In genomic region chr6:39542631-39543597, GRCm38 (mm10) we compare ENCODE assay signal across 8 mouse cellular contexts. TPM values are rescaled to one million over a fixed set of nuclear protein-coding genes. Genes with fewer than 3 reads are reported as not detected.
DNase-seq lines count a peak whose midpoint lies in the region; ATAC-seq and TF ChIP-seq lines count a peak whose summit lies in the region.

No protein-coding gene starts in this region.

- ATAC-seq in hindbrain, embryonic 13.5 days (ENCODE audit: low FRiP score) = peak; percentile 80
- ATAC-seq in limb, embryonic 11.5 days (ENCODE audit: insufficient number of reproducible peaks, low FRiP score, low TSS enrichment, low read depth) = peak; percentile 80
- ATAC-seq in midbrain, embryonic 12.5 days (ENCODE audit: low FRiP score, low read depth) = peak; percentile 70

- peak overlapping the region; percentile 60 for H3K4me3 ChIP-seq in E14TG2a.4 (replicated peaks; ENCODE audit: low read length)
- H3K4me3 ChIP-seq in gastrocnemius, adult 2 months = no peak overlapping the region
- H3K4me3 ChIP-seq in hindbrain, embryonic 13.5 days = no peak overlapping the region
- 0 out of 2 replicates have a peak overlapping the region, but pooled peaks have one; percentile 2 for H3K4me3 ChIP-seq in limb, embryonic 11.5 days (ENCODE audit: low read depth, low read length)
- no peak overlapping the region for H3K4me3 ChIP-seq in midbrain, embryonic 12.5 days
- no peak overlapping the region for H3K4me3 ChIP-seq in testis, adult 2 months (ENCODE audit: control insufficient read depth, low read depth, low read length)

- H3K9me3 ChIP-seq in E14TG2a.4 (ENCODE audit: low read length) = no peaks in the 10 kb centered on the region
- no peaks in the 10 kb centered on the region for H3K9me3 ChIP-seq in hindbrain, embryonic 13.5 days
- no peaks in the 10 kb centered on the region for H3K9me3 ChIP-seq in limb, embryonic 11.5 days (ENCODE audit: control insufficient read depth, low read length)
- H3K9me3 ChIP-seq in midbrain, embryonic 12.5 days = no peaks in the 10 kb centered on the region

- peaks cover 98% of the 10 kb centered on the region for H3K4me1 ChIP-seq in E14TG2a.4 (replicated peaks; ENCODE audit: low read depth, low read length)
- peaks cover 84% of the 10 kb centered on the region for H3K4me1 ChIP-seq in hindbrain, embryonic 13.5 days (replicated peaks)
- H3K4me1 ChIP-seq in limb, embryonic 11.5 days (ENCODE audit: control insufficient read depth, insufficient read depth, low read length) = peaks cover 61% of the 10 kb centered on the region
- peaks cover 76% of the 10 kb centered on the region for H3K4me1 ChIP-seq in midbrain, embryonic 12.5 days
- H3K4me1 ChIP-seq in testis, adult 2 months (ENCODE audit: control insufficient read depth, insufficient read depth, low read length) = peaks cover 3% of the 10 kb centered on the region; the same call in 1 of the 2 replicates

- peak; percentile 63 for DNase-seq in adrenal gland, postnatal 25 days
- DNase-seq in gastrocnemius, adult 2 months = peak; percentile 84
- DNase-seq in limb, embryonic 11.5 days (ENCODE audit: low spot score) = peak; percentile 78
- DNase-seq in layer of hippocampus, postnatal 36 days = no peak

- TF ChIP-seq POLR2A in testis, adult 2 months (IDR thresholded peaks at IDR 0.05; ENCODE audit: control insufficient read depth, low read depth, low read length) = no peak

- WGBS in hindbrain, embryonic 13.5 days = 16% methylated on average over 15 of the region's 15 CpGs
- WGBS in limb, embryonic 11.5 days = 10% methylated on average over 15 of the region's 15 CpGs
- WGBS in midbrain, embryonic 12.5 days = 14% methylated on average over 15 of the region's 15 CpGs

- intact Hi-C loops in gastrocnemius, adult 2 months (cut with DNase I) = no loop called here

- H3K27ac ChIP-seq in gastrocnemius, adult 2 months = peak overlapping the region; percentile 67
- peak overlapping the region; percentile 88 for H3K27ac ChIP-seq in hindbrain, embryonic 13.5 days
- H3K27ac ChIP-seq in limb, embryonic 11.5 days (replicated peaks; ENCODE audit: low read depth, low read length) = peak overlapping the region; percentile 90
- peak overlapping the region; percentile 78 for H3K27ac ChIP-seq in midbrain, embryonic 12.5 days (replicated peaks)
- peak overlapping the region; percentile 50 for H3K27ac ChIP-seq in testis, adult 2 months (ENCODE audit: control insufficient read depth, insufficient read depth, low read depth, low read length)

- H3K27me3 ChIP-seq in E14TG2a.4 (ENCODE audit: insufficient read depth, low read length) = no peaks in the 10 kb centered on the region
- H3K27me3 ChIP-seq in hindbrain, embryonic 13.5 days = no peaks in the 10 kb centered on the region
- H3K27me3 ChIP-seq in limb, embryonic 11.5 days (ENCODE audit: control insufficient read depth, insufficient read depth, low read length) = no peaks in the 10 kb centered on the region
- H3K27me3 ChIP-seq in midbrain, embryonic 12.5 days = no peaks in the 10 kb centered on the region
- H3K27me3 ChIP-seq in testis, adult 2 months (ENCODE audit: control insufficient read depth, insufficient read depth, low read length) = no peaks in the 10 kb centered on the region

- peak overlapping the region; percentile 47 for H3K9ac ChIP-seq in hindbrain, embryonic 13.5 days
- H3K9ac ChIP-seq in limb, embryonic 11.5 days (ENCODE audit: low read length) = peak overlapping the region; percentile 50; the same call in 1 of the 2 replicates
- H3K9ac ChIP-seq in midbrain, embryonic 12.5 days (replicated peaks) = 0 out of 2 replicates have a peak overlapping the region, but pooled peaks have one; percentile 16

- H3K4me2 ChIP-seq in hindbrain, embryonic 13.5 days = 0 out of 2 replicates have a peak overlapping the region, but pooled peaks have one; percentile 28
- H3K4me2 ChIP-seq in limb, embryonic 11.5 days (ENCODE audit: low read depth, severe bottlenecking) = peak overlapping the region; percentile 25; the same call in 1 of the 2 replicates
- H3K4me2 ChIP-seq in midbrain, embryonic 12.5 days (replicated peaks) = peak overlapping the region; percentile 12; the same call in 1 of the 2 replicates

- peaks cover 3% of the 10 kb centered on the region; the same call in 1 of the 2 replicates for H3K36me3 ChIP-seq in E14TG2a.4 (ENCODE audit: insufficient read depth, low read length)
- no peaks in the 10 kb centered on the region for H3K36me3 ChIP-seq in hindbrain, embryonic 13.5 days
- H3K36me3 ChIP-seq in limb, embryonic 11.5 days (ENCODE audit: control insufficient read depth, insufficient read depth, low read length) = no peaks in the 10 kb centered on the region
- H3K36me3 ChIP-seq in midbrain, embryonic 12.5 days = no peaks in the 10 kb centered on the region
- H3K36me3 ChIP-seq in testis, adult 2 months (ENCODE audit: control insufficient read depth, insufficient read depth, low read length) = no peaks in the 10 kb centered on the region

- TF ChIP-seq CTCF in E14TG2a.4 (conservative IDR thresholded peaks at IDR 0.05; ENCODE audit: low read length) = no peak
- no peak for TF ChIP-seq CTCF in gastrocnemius, adult 2 months (IDR thresholded peaks at IDR 0.05)
- TF ChIP-seq CTCF in testis, adult 2 months (IDR thresholded peaks at IDR 0.05; ENCODE audit: control insufficient read depth, insufficient read depth, insufficient replicate concordance, low read depth, low read length) = no peak

RNA-seq across cellular contexts. Expression of gene Dennd2a, which starts 14.8 kb away (rescaled TPM):
- 10.8 and 11.9 TPM in 2 replicates for total RNA-seq in adrenal gland, postnatal 25 days (2021)
- total RNA-seq in gastrocnemius, adult 2 months (2021) = 1 to 10 TPM; 3.3 to 4.4 TPM
- polyA plus RNA-seq in hindbrain, embryonic 13.5 days (2015; fragmentation: Nextera tagmentation; extraction: Ambion mirVana) = 25.4 and 27.5 TPM in 2 replicates
- 37.1 and 37.5 TPM in 2 replicates for polyA plus RNA-seq in limb, embryonic 11.5 days (2014; fragmentation: Nextera tagmentation; extraction: Ambion mirVana)
- polyA plus RNA-seq in midbrain, embryonic 12.5 days (2016; fragmentation: Nextera tagmentation; extraction: Ambion mirVana) = 61.4 and 68.5 TPM in 2 replicates
- polyA plus RNA-seq in testis, adult 2 months (2012; rRNA removed) = 9.5 and 10.0 TPM in 2 replicates
- 10 to 100 TPM; 34.6 to 38.9 TPM for total RNA-seq in layer of hippocampus, postnatal 36 days (2021)

RNA-seq across cellular contexts. Expression of gene Adck2, which starts 30.8 kb away (rescaled TPM):
- total RNA-seq in adrenal gland, postnatal 25 days (2021) = 20.7 and 31.5 TPM in 2 replicates
- 1 to 10 TPM; 5.3 to 6.2 TPM for total RNA-seq in gastrocnemius, adult 2 months (2021)
- polyA plus RNA-seq in hindbrain, embryonic 13.5 days (2015; fragmentation: Nextera tagmentation; extraction: Ambion mirVana) = 41.4 and 46.9 TPM in 2 replicates
- 24.1 and 27.3 TPM in 2 replicates for polyA plus RNA-seq in limb, embryonic 11.5 days (2014; fragmentation: Nextera tagmentation; extraction: Ambion mirVana)
- polyA plus RNA-seq in midbrain, embryonic 12.5 days (2016; fragmentation: Nextera tagmentation; extraction: Ambion mirVana) = 35.9 and 36.9 TPM in 2 replicates
- polyA plus RNA-seq in testis, adult 2 months (2012; rRNA removed) = 4.2 and 5.5 TPM in 2 replicates
- 10 to 100 TPM; 29.7 to 33.1 TPM for total RNA-seq in layer of hippocampus, postnatal 36 days (2021)

RNA-seq across cellular contexts. Expression of gene Gm42420, which starts 42.6 kb away (rescaled TPM):
- total RNA-seq in adrenal gland, postnatal 25 days (2021) = 2.2 TPM in 1 of 2 replicates, not detected in the other
- under 1 TPM in 1 of 2 experiments, not detected in 1; 0.66 TPM for total RNA-seq in gastrocnemius, adult 2 months (2021)
- 2.1 TPM in 1 of 2 replicates, not detected in the other for polyA plus RNA-seq in hindbrain, embryonic 13.5 days (2015; fragmentation: Nextera tagmentation; extraction: Ambion mirVana)
- polyA plus RNA-seq in limb, embryonic 11.5 days (2014; fragmentation: Nextera tagmentation; extraction: Ambion mirVana) = 1.0 and 1.1 TPM in 2 replicates
- polyA plus RNA-seq in midbrain, embryonic 12.5 days (2016; fragmentation: Nextera tagmentation; extraction: Ambion mirVana) = 0.37 and 1.2 TPM in 2 replicates
- 0.90 and 1.0 TPM in 2 replicates for polyA plus RNA-seq in testis, adult 2 months (2012; rRNA removed)
- 1 to 10 TPM in 1 of 2 experiments, not detected in 1; 2.2 TPM for total RNA-seq in layer of hippocampus, postnatal 36 days (2021)

RNA-seq across cellular contexts. Expression of gene Ndufb2, which starts 49.5 kb away (rescaled TPM):
- total RNA-seq in adrenal gland, postnatal 25 days (2021) = 167 and 208 TPM in 2 replicates
- 100 to 1,000 TPM; 378 to 498 TPM for total RNA-seq in gastrocnemius, adult 2 months (2021)
- polyA plus RNA-seq in hindbrain, embryonic 13.5 days (2015; fragmentation: Nextera tagmentation; extraction: Ambion mirVana) = 410 and 414 TPM in 2 replicates
- 265 and 280 TPM in 2 replicates for polyA plus RNA-seq in limb, embryonic 11.5 days (2014; fragmentation: Nextera tagmentation; extraction: Ambion mirVana)
- 267 and 275 TPM in 2 replicates for polyA plus RNA-seq in midbrain, embryonic 12.5 days (2016; fragmentation: Nextera tagmentation; extraction: Ambion mirVana)
- polyA plus RNA-seq in testis, adult 2 months (2012; rRNA removed) = 127 and 128 TPM in 2 replicates
- total RNA-seq in layer of hippocampus, postnatal 36 days (2021) = 100 to 1,000 TPM; 183 to 193 TPM

Comparison
In these comparisons a context has a peak if more than half of its experiments do, and no peak if none do; other contexts are left out.
1. H3K4me3 ChIP-seq: peak in E14TG2a.4 (single experiment) and limb, embryonic 11.5 days (single experiment); none in gastrocnemius, adult 2 months (single experiment), hindbrain, embryonic 13.5 days (single experiment), midbrain, embryonic 12.5 days (single experiment) and testis, adult 2 months (single experiment).
2. DNase-seq: peak in adrenal gland, postnatal 25 days (single experiment), gastrocnemius, adult 2 months (single experiment) and limb, embryonic 11.5 days (single experiment); none in layer of hippocampus, postnatal 36 days (0 of 2).
3. Peak in every context shown above with its lines, with median percentiles within 50 percentile points of each other: H3K27ac ChIP-seq, ATAC-seq, H3K4me2 ChIP-seq and H3K9ac ChIP-seq.